In genomic region chr11:21037267-21037906, GRCm38 (mm10) we compare ENCODE assay signal across 15 mouse cellular contexts.
"Had no signal": no experiment of that assay in that cellular context is flagged by ENCODE, and none has a peak within 500 bp of the region (broad histone marks: within the 10 kb centered on the region; RNA-seq: fewer than 3 reads in every experiment).

No protein-coding gene starts in this region.

- H3K9ac ChIP-seq: liver, postnatal 0 days; lung, embryonic 15.5 days; midbrain, embryonic 13.5 days; midbrain, embryonic 15.5 days; neural tube, embryonic 12.5 days; stomach, embryonic 15.5 days had no signal

- H3K27ac ChIP-seq: macrophage; midbrain, embryonic 13.5 days; midbrain, embryonic 15.5 days; neural tube, embryonic 12.5 days; stomach, embryonic 15.5 days had no signal

- ATAC-seq: liver, postnatal 0 days; midbrain, embryonic 13.5 days had no signal

- H3K9me3 ChIP-seq: lung, embryonic 15.5 days; megakaryocyte, embryonic 14.5 days; midbrain, embryonic 13.5 days; midbrain, embryonic 15.5 days; neural tube, embryonic 12.5 days; stomach, embryonic 15.5 days had no signal

- H3K27me3 ChIP-seq: lung, embryonic 15.5 days; megakaryocyte, embryonic 14.5 days; midbrain, embryonic 13.5 days; midbrain, embryonic 15.5 days; neural tube, embryonic 12.5 days; stomach, embryonic 15.5 days had no signal

- H3K36me3 ChIP-seq: lung, embryonic 15.5 days; midbrain, embryonic 13.5 days; midbrain, embryonic 15.5 days; neural tube, embryonic 12.5 days; stomach, embryonic 15.5 days had no signal

- H3K4me3 ChIP-seq: lung, embryonic 15.5 days; megakaryocyte, embryonic 14.5 days; midbrain, embryonic 13.5 days; midbrain, embryonic 15.5 days; neural tube, embryonic 12.5 days; stomach, embryonic 15.5 days had no signal

- DNase-seq: liver, postnatal 0 days; lung, adult 2 months; lung, postnatal 14 days; lung, postnatal 36 days; right cerebral cortex, postnatal 14 days; thymus, adult 2 months; thymus, postnatal 36 days had no signal

- H3K4me2 ChIP-seq: lung, embryonic 15.5 days; midbrain, embryonic 11.5 days; midbrain, embryonic 13.5 days; midbrain, embryonic 15.5 days; neural tube, embryonic 12.5 days; stomach, embryonic 15.5 days had no signal

- H3K4me1 ChIP-seq: midbrain, embryonic 15.5 days had no signal
